Mouse (Mus musculus): ENCODE data around the gene Setd6. TPM values are rescaled to one million over a fixed set of nuclear protein-coding genes. Genes with fewer than 3 reads are reported as not detected.

Gene Setd6
- 10 to 100 TPM in 1 of 2 experiments, 1 to 10 TPM in 1; 8.1 to 12.6 TPM for total RNA-seq (2021)
- long read RNA-seq, experiment 1, transcript Setd6-201 (7 exons, 1,707 nt): major isoform, 9 of 11 reads
- long read RNA-seq, experiment 1, partial matches to known transcripts: 0 of 11 reads
- long read RNA-seq, experiment 1, other reads (novel, unspliced or antisense): 2 of 11 reads
- long read RNA-seq, experiment 2, transcript Setd6-201 (7 exons, 1,707 nt): major isoform, 10 of 12 reads
- long read RNA-seq, experiment 2, partial matches to known transcripts: 0 of 12 reads
- long read RNA-seq, experiment 2, other reads (novel, unspliced or antisense): 2 of 12 reads

GRCm38 (mm10) chr8:95715676-95716531 is at the start of gene Setd6:
Setd6 (plus strand) TSS chr8:95715881.
- peak; percentile 83 for DNase-seq

- no peak for DNase-seq
Measured at GRCm38 (mm10) chr8:95668163-95668958, 47.3 kb upstream of the Setd6 start.

- no peak for DNase-seq
Measured at GRCm38 (mm10) chr8:95669967-95670366, 45.7 kb upstream of the Setd6 start.

GRCm38 (mm10) chr8:95671861-95672260 is 43.8 kb upstream of the Setd6 start:
- no peak for DNase-seq

GRCm38 (mm10) chr8:95672811-95673210 is 42.9 kb upstream of the Setd6 start:
- no peak for DNase-seq

- no peak for DNase-seq
Measured at GRCm38 (mm10) chr8:95676631-95677030, 39.0 kb upstream of the Setd6 start, which contains the start of gene Ndrg4. Ndrg4 (plus strand) TSS chr8:95676980.

- no peak for DNase-seq
Measured at GRCm38 (mm10) chr8:95677591-95678023, 38.1 kb upstream of the Setd6 start.

GRCm38 (mm10) chr8:95678024-95678611 is 37.6 kb upstream of the Setd6 start:
- peak; percentile 25 for DNase-seq

GRCm38 (mm10) chr8:95688073-95688672 is 27.5 kb upstream of the Setd6 start:
- peak; percentile 28 for DNase-seq

GRCm38 (mm10) chr8:95690929-95691541 is 24.6 kb upstream of the Setd6 start:
- no peak for DNase-seq

- DNase-seq: no peak
Measured at GRCm38 (mm10) chr8:95694631-95695030, 21.1 kb upstream of the Setd6 start.

GRCm38 (mm10) chr8:95696661-95697060 is 19.0 kb upstream of the Setd6 start:
- no peak for DNase-seq

GRCm38 (mm10) chr8:95697128-95697527 is 18.6 kb upstream of the Setd6 start:
- DNase-seq: peak; percentile 87

GRCm38 (mm10) chr8:95698179-95698578 is 17.5 kb upstream of the Setd6 start:
- DNase-seq: no peak

GRCm38 (mm10) chr8:95700282-95700681 is 15.4 kb upstream of the Setd6 start:
- no peak for DNase-seq

GRCm38 (mm10) chr8:95701809-95702208 is 13.9 kb upstream of the Setd6 start:
- no peak for DNase-seq

- peak; percentile 76 for DNase-seq
Measured at GRCm38 (mm10) chr8:95702480-95703446, 12.9 kb upstream of the Setd6 start.

- peak; percentile 42 for DNase-seq
Measured at GRCm38 (mm10) chr8:95703461-95704260, 12.0 kb upstream of the Setd6 start.

- DNase-seq: no peak
Measured at GRCm38 (mm10) chr8:95704538-95704937, 11.1 kb upstream of the Setd6 start.

Measured in gastrocnemius, postnatal 10 days (tissue).